Mouse (Mus musculus) liver, postnatal 0 days (tissue): ENCODE measurements around the gene 1700122O11Rik.

ENCODE experiments used
- CTCF ChIP-seq: sonication (generic); IDR thresholded peaks from 2 replicates; pipeline ENCODE4 v1.5.1; 2016; ENCODE audit warnings: antibody characterized with exemption, low read depth
- EP300 ChIP-seq: IDR thresholded peaks from 2 replicates; pipeline ENCODE4 v1.6.1; 2016; ENCODE audit warnings: antibody characterized with exemption, low read depth, mild to moderate bottlenecking

GRCm38 (mm10) chr17:48067729-48068128, 29.6 kb upstream of the 1700122O11Rik start:
- TF ChIP-seq CTCF (no peak), EP300 (no peak)
